ENCODE assay signal across 9 mouse cellular contexts in genomic region chr3:78948171-78948570, GRCm38 (mm10).
A peak's percentile ranks its signal among the peaks of the same experiment; 100 is the strongest.
DNase-seq lines count a peak whose midpoint lies in the region; ATAC-seq lines count a peak whose summit lies in the region.
"Had no signal": no experiment of that assay in that cellular context is flagged by ENCODE, and none has a peak within 500 bp of the region (broad histone marks: within the 10 kb centered on the region; RNA-seq: fewer than 3 reads in every experiment).

No protein-coding gene starts in this region.

- H3K4me3 ChIP-seq in forebrain, embryonic 10.5 days, result no peak overlapping the region
- no peak overlapping the region for H3K4me3 ChIP-seq in forebrain, embryonic 16.5 days (replicated peaks; ENCODE audit: low read length)
- H3K4me3 ChIP-seq in forebrain, embryonic 11.5 days (ENCODE audit: low read depth, low read length), result no peak overlapping the region
- H3K4me3 ChIP-seq: hindbrain, embryonic 15.5 days had no signal

- H3K27me3 ChIP-seq in forebrain, embryonic 10.5 days (ENCODE audit: poor library complexity, severe bottlenecking), result no peaks in the 10 kb centered on the region
- H3K27me3 ChIP-seq in forebrain, embryonic 16.5 days (replicated peaks; ENCODE audit: control insufficient read depth, insufficient read depth, low read length), result no peaks in the 10 kb centered on the region
- no peaks in the 10 kb centered on the region for H3K27me3 ChIP-seq in forebrain, embryonic 11.5 days (ENCODE audit: control insufficient read depth, insufficient read depth, low read length)
- H3K27me3 ChIP-seq: hindbrain, embryonic 15.5 days had no signal

- peak; percentile 30 for DNase-seq in forebrain, embryonic 10.5 days (ENCODE audit: extremely low spot score, low spot score)
- peak; percentile 60 for DNase-seq in A20 (ENCODE audit: low read depth, low spot score)
- peak; percentile 20 for DNase-seq in adrenal gland, postnatal 25 days
- DNase-seq in forebrain, embryonic 11.5 days (ENCODE audit: low spot score), result no peak
- peak; percentile 56 to 77 for DNase-seq in kidney, postnatal 36 days
- DNase-seq in lung, postnatal 14 days, result peak; percentile 71
- peak; percentile 12 to 53 for DNase-seq in spleen, postnatal 10 days (ENCODE audit: low spot score in 2 of 2)

- WGBS in forebrain, embryonic 10.5 days, result 39% methylated on average over 8 of the region's 8 CpGs
- 34% methylated on average over 8 of the region's 8 CpGs for WGBS in forebrain, embryonic 16.5 days
- WGBS in forebrain, embryonic 11.5 days, result 44% methylated on average over 8 of the region's 8 CpGs

- H3K4me2 ChIP-seq in forebrain, embryonic 16.5 days (ENCODE audit: low read length), result no peak overlapping the region
- H3K4me2 ChIP-seq in forebrain, embryonic 11.5 days (ENCODE audit: low read depth, low read length, severe bottlenecking), result no peak overlapping the region
- H3K4me2 ChIP-seq: hindbrain, embryonic 15.5 days had no signal

- no peaks in the 10 kb centered on the region for H3K36me3 ChIP-seq in forebrain, embryonic 10.5 days (replicated peaks)
- no peaks in the 10 kb centered on the region for H3K36me3 ChIP-seq in forebrain, embryonic 16.5 days (ENCODE audit: control insufficient read depth, insufficient read depth)
- no peaks in the 10 kb centered on the region for H3K36me3 ChIP-seq in forebrain, embryonic 11.5 days (ENCODE audit: control insufficient read depth, insufficient read depth, low read length)
- H3K36me3 ChIP-seq: hindbrain, embryonic 15.5 days had no signal

- ATAC-seq in forebrain, embryonic 16.5 days, result no peak
- peak; percentile 19; the same call in 1 of the 2 replicates for ATAC-seq in forebrain, embryonic 11.5 days (replicated peaks; ENCODE audit: low FRiP score)

- no peak overlapping the region for H3K27ac ChIP-seq in forebrain, embryonic 10.5 days
- H3K27ac ChIP-seq in forebrain, embryonic 16.5 days (ENCODE audit: low read length), result no peak overlapping the region
- no peak overlapping the region for H3K27ac ChIP-seq in forebrain, embryonic 11.5 days (ENCODE audit: low read depth, low read length)
- H3K27ac ChIP-seq: hindbrain, embryonic 15.5 days had no signal

- H3K4me1 ChIP-seq in forebrain, embryonic 10.5 days, result no peaks in the 10 kb centered on the region
- no peaks in the 10 kb centered on the region; the same call in 1 of the 2 replicates for H3K4me1 ChIP-seq in forebrain, embryonic 16.5 days (replicated peaks; ENCODE audit: control insufficient read depth, insufficient read depth, low read length)
- no peaks in the 10 kb centered on the region for H3K4me1 ChIP-seq in forebrain, embryonic 11.5 days (replicated peaks; ENCODE audit: control insufficient read depth, insufficient read depth, low read length)
- H3K4me1 ChIP-seq: hindbrain, embryonic 15.5 days had no signal

- H3K9ac ChIP-seq in forebrain, embryonic 16.5 days (replicated peaks; ENCODE audit: low read depth, low read length), result no peak overlapping the region
- H3K9ac ChIP-seq in forebrain, embryonic 11.5 days (ENCODE audit: low read length), result no peak overlapping the region
- H3K9ac ChIP-seq: hindbrain, embryonic 15.5 days had no signal

- H3K9me3 ChIP-seq in forebrain, embryonic 10.5 days, result no peaks in the 10 kb centered on the region
- no peaks in the 10 kb centered on the region for H3K9me3 ChIP-seq in forebrain, embryonic 16.5 days (ENCODE audit: control insufficient read depth, low read length)
- no peaks in the 10 kb centered on the region for H3K9me3 ChIP-seq in forebrain, embryonic 11.5 days (ENCODE audit: control insufficient read depth, low read length)
- H3K9me3 ChIP-seq: hindbrain, embryonic 15.5 days had no signal
